Mouse (Mus musculus) embryonic fibroblast, embryonic 13.5 days (primary cell): ENCODE measurements around the gene Hist1h4f.

Experiments
- CTCF ChIP-seq: IDR thresholded peaks from 2 replicates; pipeline ENCODE4 v1.5.1; 2011; ENCODE audit warnings: mild to moderate bottlenecking, control low read depth, low read length, moderate library complexity, borderline replicate concordance; ENCODE audit not compliant: insufficient read depth
- POLR2A ChIP-seq: IDR thresholded peaks from 2 replicates; pipeline ENCODE4 v1.6.1; 2011; ENCODE audit warnings: low read depth, mild to moderate bottlenecking, control low read depth, low read length, moderate library complexity

- peak; percentile 91 for TF ChIP-seq POLR2A
- TF ChIP-seq CTCF = no peak
These were observed 4.5 kb upstream of the Hist1h4f start for GRCm38 (mm10) chr13:23555839-23556416.
